Mouse (Mus musculus): ENCODE measurements around the gene Map3k9.
A peak's percentile ranks its signal among the peaks of the same experiment; 100 is the strongest.

DNA sequence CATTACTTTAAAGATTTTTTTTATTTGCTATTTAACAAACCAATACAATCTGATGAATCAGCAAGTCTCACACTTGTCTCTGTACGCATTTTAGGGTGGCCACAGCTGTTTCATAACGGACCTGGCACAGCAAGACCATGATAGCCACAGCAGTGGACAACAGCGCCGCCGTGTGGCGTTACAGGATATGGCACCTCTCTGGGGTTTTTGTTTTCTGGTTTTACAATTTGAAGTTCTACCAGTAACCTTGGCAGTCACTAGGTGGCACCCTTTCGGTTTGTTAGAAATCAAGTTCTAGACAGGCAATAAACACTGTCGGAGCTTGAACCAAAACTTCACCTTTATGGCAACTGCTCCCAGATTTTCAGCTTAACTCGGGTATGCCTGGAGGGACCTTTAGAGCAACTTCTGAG lies 7.7 kb upstream of the Map3k9 start:
- no peak for TF ChIP-seq POLR2A (IDR thresholded peaks at IDR 0.05; ENCODE audit: insufficient read length, low read depth)
- no peak for TF ChIP-seq MAX (IDR thresholded peaks at IDR 0.05; ENCODE audit: low read depth)
- no peak for TF ChIP-seq TCF12 (IDR thresholded peaks at IDR 0.05; ENCODE audit: insufficient read depth, poor library complexity, severe bottlenecking)
- no peak for TF ChIP-seq REST (IDR thresholded peaks at IDR 0.05; ENCODE audit: insufficient read depth, insufficient read length)
- TF ChIP-seq USF1 (IDR thresholded peaks at IDR 0.05; ENCODE audit: low read depth): no peak
- TF ChIP-seq MYOG (IDR thresholded peaks at IDR 0.05; ENCODE audit: control insufficient read depth in 1 of 3, insufficient read depth in 1 of 3, insufficient read length in 2 of 3, low read depth in 2 of 3): peak in 2 of 3 experiments; percentile 9 to 77
- peak; percentile 10 to 74 (median 19) for TF ChIP-seq MYOD1 (IDR thresholded peaks at IDR 0.05; ENCODE audit: control insufficient read depth in 1 of 3, insufficient read length in 2 of 3, low read depth in 2 of 3)
- TF ChIP-seq CEBPB (IDR thresholded peaks at IDR 0.05; ENCODE audit: insufficient read depth, poor library complexity, severe bottlenecking): no peak
- no peak for TF ChIP-seq TCF3 (IDR thresholded peaks at IDR 0.05; ENCODE audit: insufficient read length, low read depth)
